Mouse (Mus musculus): ENCODE data around the gene Cdk2.

- no peak for TF ChIP-seq CTCF (IDR thresholded peaks at IDR 0.05)
- TF ChIP-seq EP300 (IDR thresholded peaks at IDR 0.05) = no peak
Measured at GRCm38 (mm10) chr10:128742616-128743015, 37.8 kb upstream of the Cdk2 start.

Measured in lung, postnatal 0 days (tissue).